Mouse (Mus musculus): ENCODE results near the gene Crip1. TPM values are rescaled to one million over a fixed set of nuclear protein-coding genes. Genes with fewer than 3 reads are reported as not detected.

Crip1 gene
- 10 to 100 TPM in 1 of 2 experiments, 1 to 10 TPM in 1; 9.2 to 19.5 TPM for total RNA-seq (2021)
- long read RNA-seq, experiment 1, transcript Crip1-201 (5 exons, 445 nt): major isoform, 5 of 6 reads
- long read RNA-seq, experiment 1, partial matches to known transcripts: 0 of 6 reads
- long read RNA-seq, experiment 1, other reads (novel, unspliced or antisense): 1 of 6 reads
- long read RNA-seq, experiment 2, transcript Crip1-201 (5 exons, 445 nt): major isoform, 18 of 19 reads
- long read RNA-seq, experiment 2, partial matches to known transcripts: 1 of 19 reads
- long read RNA-seq, experiment 2, other reads (novel, unspliced or antisense): 0 of 19 reads

- DNase-seq (ENCODE audit: low spot score in 2 of 2): peak; percentile 86 to 87
These were observed at the start of gene Crip1 for GRCm38 (mm10) chr12:113146112-113147057. Gene Crip1 (plus strand): TSS chr12:113146316.

GRCm38 (mm10) chr12:113097040-113097439 lies 49.1 kb upstream of the Crip1 start:
- DNase-seq (ENCODE audit: low spot score in 2 of 2): no peak

DNA sequence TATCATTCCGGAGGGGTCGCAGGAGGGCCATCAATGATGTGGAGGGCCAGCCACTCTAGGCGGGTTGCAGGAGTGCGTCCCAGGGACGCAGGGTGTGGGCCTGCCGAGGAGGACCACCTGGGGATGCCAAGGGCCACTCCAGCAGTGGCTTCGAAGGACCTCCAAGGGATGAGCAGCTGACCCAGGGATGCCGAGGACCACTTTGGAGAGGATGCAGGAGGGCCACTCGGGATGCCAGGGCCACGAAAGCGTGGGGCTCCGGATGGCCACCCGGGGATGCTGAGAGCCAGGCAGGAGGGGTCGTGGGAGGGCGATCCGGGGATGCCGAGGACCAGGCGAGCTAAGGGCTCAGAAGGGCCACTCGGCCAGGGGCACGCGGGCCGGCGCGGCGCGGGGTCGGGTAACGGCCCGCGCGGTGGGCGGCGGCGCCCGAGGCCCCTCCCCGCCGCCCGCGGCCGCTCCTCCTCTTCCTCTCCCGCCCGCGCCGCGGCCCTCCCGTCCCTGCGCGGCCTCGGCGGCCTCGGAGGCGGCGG lies 48.3 kb upstream of the Crip1 start, which contains the start of gene Mta1:
Mta1 (plus strand) TSS at position 530 of the 533 bp plus-strand sequence.
- DNase-seq (ENCODE audit: low spot score in 2 of 2): peak in 1 of 2 experiments; percentile 44

DNA sequence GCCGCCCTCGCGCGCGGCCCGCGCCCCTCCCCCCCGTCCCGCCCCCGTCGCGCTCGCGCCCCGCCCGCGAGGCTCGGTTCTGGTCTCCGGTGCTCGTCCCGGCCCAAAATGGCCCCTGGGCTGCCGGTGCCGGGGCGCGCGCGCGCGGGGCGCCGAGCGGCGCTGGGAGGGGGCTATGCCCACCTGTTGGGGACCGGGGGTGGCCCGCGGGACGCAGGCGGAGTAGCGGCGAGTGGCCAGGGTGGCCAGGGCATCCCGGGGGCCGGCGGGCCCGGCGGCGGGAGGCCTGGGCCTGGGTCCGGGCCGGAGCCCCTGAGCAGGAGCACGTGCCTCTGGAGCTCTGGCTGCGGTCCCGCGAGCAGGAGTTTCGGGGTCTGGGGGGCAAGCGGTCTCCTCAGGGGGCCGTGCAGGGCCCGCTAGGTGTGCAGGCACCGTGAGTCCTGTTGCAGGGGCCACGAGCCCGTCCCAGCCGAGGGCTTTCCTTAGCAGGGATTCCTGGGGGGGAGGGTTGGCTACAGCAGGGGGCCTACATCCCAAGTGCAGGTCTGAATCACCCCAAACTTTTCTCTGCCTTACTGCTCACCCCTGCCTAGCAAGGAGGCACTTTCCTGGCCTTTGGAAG lies 47.5 kb upstream of the Crip1 start:
- peak in 1 of 2 experiments; percentile 52 for DNase-seq (ENCODE audit: low spot score in 2 of 2)

DNA sequence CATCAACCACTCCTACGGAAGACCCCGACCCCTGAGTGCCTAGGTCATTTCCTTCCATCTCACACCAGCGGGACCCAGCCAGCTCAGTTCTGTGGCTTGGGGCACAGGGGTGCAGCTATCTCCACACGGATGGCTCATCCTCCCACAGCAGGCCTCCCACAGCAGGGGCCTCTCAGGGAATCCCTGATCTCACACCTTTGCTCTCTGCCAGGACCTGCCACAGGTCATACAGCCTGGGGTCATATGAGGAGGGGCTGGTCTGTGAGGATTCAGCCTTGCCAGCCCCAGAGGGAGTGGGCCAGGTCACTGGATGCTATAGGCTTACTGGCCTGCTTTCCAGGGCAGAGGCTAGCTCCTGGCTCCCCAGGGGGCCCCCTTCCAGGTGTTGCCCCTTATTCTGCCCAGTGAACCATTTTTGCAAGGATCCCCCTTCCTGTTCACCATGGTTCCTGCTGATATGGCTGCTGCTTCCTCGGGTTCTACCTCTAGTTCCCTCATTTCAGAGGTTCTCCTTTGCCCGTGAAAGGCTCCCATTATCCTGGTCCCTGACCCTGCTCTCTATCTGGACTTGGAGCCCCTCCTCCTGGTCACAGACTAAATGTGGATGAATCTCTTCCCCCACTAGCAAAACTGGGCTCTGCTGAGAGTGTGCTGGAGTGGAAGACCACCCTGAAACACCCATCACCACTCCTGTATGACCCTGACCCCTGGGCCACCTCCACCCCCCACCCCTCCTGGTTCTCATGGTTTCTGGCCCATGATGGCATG lies 46.5 kb upstream of the Crip1 start:
- DNase-seq (ENCODE audit: low spot score in 2 of 2): no peak

DNA sequence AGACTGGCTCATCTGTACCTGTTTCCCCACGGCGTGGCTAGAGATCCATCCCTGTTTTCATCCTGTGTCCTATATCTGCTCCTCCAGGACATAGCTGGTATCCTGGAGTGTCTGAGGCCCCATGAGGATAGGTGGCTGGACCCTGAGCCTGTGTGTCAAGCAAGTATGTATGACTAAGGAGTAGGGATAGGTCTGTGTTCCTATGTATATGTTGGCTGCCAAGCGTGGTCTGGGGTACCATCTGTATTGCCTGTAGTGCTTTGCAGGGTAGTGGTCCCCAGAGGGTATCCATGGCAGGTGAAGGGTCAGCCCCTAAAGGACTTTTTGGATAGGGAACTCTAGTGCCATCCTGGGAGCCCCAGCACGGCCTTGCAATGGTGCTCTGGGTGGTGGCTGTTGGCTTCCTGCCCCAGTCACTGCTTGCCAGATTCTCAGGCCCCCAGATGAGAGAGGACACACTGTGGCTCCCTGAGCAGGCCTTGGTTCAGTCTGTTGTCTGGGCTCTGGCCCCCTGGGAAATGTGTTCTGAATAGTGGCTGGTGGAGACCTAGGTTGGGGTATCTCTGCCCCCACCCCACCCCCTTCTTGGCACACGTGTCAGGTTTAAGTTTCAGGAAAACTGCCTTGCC lies 45.6 kb upstream of the Crip1 start:
- peak in 1 of 2 experiments; percentile 47 for DNase-seq (ENCODE audit: low spot score in 2 of 2)

DNA sequence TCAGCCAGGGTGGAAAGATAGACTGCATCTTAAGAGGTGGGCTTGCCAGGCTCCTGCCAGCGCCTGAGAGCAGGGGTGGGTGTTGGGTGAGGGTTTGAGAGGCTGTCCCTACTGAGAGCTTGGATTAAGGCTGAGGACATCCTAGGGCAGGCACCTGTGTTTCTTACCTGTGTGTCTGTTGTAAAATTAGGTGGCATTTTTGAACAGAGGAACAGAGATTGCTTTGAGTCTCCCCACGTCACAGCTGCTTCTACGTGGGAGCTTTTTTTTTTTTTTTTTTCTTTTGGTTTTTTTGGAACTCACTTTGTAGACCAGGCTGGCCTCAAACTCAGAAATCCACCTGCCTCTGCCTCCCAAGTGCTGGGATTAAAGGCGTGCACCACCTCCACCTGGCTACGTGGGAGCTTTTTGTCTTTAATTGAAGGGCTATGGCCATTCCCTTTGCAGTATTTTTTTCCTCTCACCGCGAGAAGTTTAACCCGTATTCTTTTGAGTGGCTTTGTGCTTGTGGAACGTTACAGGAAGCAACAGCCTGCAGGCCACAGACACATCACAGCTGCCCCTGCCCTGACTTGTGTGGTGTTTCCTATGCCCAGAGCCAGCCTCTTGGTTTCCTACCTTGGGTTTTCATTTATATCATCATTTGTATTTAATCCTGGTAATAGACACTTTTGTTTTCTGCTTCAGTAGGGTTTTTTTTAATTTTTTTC lies 44.7 kb upstream of the Crip1 start:
- DNase-seq (ENCODE audit: low spot score in 2 of 2): no peak

- peak in 1 of 2 experiments; percentile 50 for DNase-seq (ENCODE audit: low spot score in 2 of 2)
These were observed 43.7 kb upstream of the Crip1 start for GRCm38 (mm10) chr12:113102461-113102860.

GRCm38 (mm10) chr12:113103846-113104451 lies 42.2 kb upstream of the Crip1 start:
- DNase-seq (ENCODE audit: low spot score in 2 of 2): no peak

GRCm38 (mm10) chr12:113106386-113106785 lies 39.7 kb upstream of the Crip1 start:
- DNase-seq (ENCODE audit: low spot score in 2 of 2): no peak

- no peak for DNase-seq (ENCODE audit: low spot score in 2 of 2)
These were observed 38.5 kb upstream of the Crip1 start for GRCm38 (mm10) chr12:113107431-113108124.

DNA sequence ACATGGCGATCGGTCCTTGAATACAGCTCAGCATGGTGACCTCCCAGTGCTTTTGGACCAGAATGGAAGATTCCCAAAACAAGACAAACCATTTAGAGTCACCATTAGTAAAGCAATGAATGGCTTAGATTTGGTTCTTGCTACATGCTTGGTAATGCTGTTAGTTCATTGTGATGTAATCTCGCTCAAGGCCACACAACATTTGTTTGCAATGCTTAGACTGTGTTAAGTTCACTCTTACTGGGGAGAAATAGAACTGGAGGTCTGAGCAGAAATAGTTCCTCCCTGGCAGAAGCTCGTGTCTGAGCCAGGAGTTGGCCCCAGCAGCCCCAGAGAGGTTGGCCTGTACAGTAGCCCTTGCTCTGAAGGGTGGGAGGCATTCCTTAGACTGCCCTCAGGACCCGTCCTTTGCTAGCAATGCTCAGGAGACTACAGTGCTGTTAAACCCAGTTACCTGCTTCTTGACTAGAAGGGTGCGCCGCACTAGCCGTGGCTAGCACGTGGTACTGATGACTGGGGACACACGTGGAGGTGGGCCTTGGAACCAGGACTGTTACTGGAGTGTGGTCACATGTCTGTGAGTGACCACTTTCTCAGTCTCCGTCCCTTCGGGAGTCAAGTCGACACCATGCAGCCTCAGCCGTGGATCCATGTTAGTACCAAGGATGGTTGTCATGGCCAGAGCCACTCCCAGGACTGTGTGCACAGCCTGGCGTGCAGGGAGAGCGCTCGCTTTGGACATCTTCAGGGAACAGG lies 37.4 kb upstream of the Crip1 start:
- DNase-seq (ENCODE audit: low spot score in 2 of 2): no peak

DNA sequence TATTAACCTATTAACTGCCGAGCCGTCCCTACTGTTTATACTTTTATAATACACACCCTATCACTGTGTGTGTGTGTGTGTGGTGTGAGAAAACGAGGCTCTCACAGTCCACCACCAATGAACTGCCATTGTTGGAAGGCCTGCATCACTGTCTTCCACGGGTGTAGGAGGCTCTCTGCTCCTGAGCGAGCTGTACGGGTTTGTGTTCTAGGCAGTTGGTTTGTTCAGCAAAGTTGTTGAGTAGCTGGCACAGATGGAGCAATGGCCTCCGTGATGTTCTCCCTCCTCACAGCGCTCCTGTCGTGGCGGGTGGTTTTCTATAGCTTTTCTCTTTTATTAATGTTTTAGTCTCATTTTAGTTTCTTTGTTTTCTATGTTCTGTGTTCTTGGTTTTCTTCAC lies 36.3 kb upstream of the Crip1 start:
- DNase-seq (ENCODE audit: low spot score in 2 of 2): no peak

DNA sequence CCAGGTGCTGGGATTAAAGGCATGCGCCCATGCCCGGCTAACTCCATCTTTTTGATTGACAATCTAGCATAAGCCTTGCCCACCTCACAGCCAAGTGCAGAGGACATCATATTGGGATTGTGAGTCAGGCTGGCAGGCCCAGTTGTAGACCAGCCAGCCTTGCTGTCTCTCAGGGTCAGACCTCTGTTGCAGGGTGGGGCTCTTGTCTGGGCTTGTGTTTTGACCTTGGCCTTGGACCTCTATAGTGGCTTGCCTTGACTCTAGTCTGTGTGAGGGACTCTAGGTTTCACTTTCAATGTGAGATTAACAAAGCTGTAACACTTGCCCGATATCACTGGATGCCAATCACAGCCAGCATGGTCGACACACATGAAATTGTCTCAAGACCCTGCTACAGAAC lies 32.0 kb upstream of the Crip1 start:
- no peak for DNase-seq (ENCODE audit: low spot score in 2 of 2)

DNA sequence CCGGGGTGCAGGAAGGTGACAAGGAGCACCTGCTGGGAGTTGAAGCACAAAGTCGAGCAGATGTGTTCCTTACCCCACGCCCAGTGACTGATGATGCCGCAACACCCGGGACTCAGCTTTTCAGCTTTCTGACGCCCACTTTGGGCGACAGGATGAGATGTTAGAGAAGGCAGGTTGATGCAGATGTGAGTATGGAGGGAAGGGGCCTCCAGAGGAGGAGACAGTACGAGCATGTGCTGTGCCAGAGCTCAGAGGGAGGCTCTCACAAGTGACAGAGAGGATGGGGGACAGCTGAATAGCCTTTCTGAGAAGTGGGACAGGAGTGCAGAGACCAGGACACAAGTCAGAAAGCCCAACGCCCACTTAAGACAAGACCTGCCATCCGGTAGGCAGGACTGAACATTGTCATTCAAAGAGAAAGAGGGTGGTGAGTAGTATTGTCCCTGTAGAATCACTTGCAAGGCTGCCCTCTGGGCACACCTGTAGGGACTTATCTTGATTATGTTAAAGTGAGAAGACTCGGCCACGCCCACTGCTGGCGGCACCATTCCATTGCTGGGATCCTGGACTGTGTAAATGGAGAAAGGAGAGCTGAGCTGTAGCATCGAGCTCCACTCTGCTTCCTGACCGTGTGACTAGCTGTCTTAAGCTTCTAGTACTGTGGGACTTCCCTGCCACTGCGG lies 31.1 kb upstream of the Crip1 start:
- no peak for DNase-seq (ENCODE audit: low spot score in 2 of 2)

GRCm38 (mm10) chr12:113119516-113120410 lies 26.4 kb upstream of the Crip1 start:
- peak; percentile 80 to 89 for DNase-seq (ENCODE audit: low spot score in 2 of 2)

All from layer of hippocampus, postnatal 14 days (tissue).